Mouse (Mus musculus): ENCODE results near the gene Nin. TPM values are rescaled to one million over a fixed set of nuclear protein-coding genes. Genes with fewer than 3 reads are reported as not detected.
A peak's percentile ranks its signal among the peaks of the same experiment; 100 is the strongest.

Gene Nin
- total and polyA plus RNA-seq, 2 experiments from 2014 or later, result 5.1 to 9.8 TPM

DNA sequence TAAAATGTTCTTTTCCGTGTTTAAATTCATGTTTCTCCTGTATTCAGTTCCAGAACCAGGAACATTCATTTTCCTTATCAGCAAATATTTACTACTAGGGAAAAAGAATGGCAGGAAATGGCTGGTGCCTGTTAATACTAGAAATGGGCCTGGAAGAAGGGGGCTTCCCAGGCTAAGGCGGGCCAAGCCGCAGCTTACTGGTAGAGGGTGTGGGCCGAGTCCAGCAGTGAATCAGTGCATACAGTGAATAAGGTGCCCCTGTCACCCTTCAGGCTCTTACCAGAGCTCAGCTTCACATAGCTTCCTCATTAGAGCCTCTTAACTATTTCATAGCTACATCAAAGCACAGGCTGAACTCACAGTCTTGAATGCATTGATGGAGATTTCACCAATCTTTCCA lies 89.9 kb downstream of the Nin start:
- TF ChIP-seq CTCF (IDR thresholded peaks at IDR 0.05; ENCODE audit: low read depth), result no peak
- TF ChIP-seq EP300 (IDR thresholded peaks at IDR 0.05; ENCODE audit: low read depth), result no peak
- Histone ChIP-seq H3K9me3 (replicated peaks; ENCODE audit: control insufficient read depth, low read length) (no peaks in the 10 kb centered on the region), H3K36me3 (replicated peaks; ENCODE audit: control insufficient read depth, insufficient read depth, low read length) (peaks cover 73% of the 10 kb centered on the region), H3K4me1 (ENCODE audit: control insufficient read depth, insufficient read depth) (no peaks in the 10 kb centered on the region), H3K4me3 (ENCODE audit: low read depth, low read length) (no peak overlapping the region), H3K27me3 (ENCODE audit: control insufficient read depth, insufficient read depth, low read length) (no peaks in the 10 kb centered on the region), H3K9ac (replicated peaks; ENCODE audit: low read depth, low read length) (no peak overlapping the region), H3K27ac (ENCODE audit: low read depth) (no peak overlapping the region), H3K4me2 (ENCODE audit: low read depth, low read length) (no peak overlapping the region)
- no peak for DNase-seq (ENCODE audit: low spot score)
- 69% methylated on average over 4 of the region's 4 CpGs for WGBS
- ATAC-seq (ENCODE audit: insufficient read depth, low read depth), result no peak; the same call in 1 of the 2 replicates

DNA sequence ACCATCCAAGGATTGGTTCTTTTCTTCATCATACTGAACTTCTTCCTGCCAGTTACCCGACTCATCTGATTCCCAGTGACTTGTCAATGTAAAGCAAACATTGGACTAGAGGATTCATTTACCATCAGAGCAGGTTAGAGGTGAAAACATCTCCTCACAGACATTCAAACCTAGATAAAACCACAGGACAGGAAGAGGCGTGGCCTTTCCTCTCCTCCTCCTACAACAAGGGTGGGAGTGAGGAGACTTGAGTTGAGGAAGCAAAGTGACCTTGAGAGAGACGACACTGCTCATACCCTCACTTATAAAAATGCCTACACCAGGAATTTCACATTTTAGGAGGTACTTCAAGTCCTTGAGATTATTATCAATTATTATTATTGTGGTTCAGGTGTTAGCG lies 95.4 kb downstream of the Nin start:
- Histone ChIP-seq H3K4me3 (ENCODE audit: low read depth, low read length) (no peak overlapping the region), H3K9ac (replicated peaks; ENCODE audit: low read depth, low read length) (no peak overlapping the region), H3K27me3 (ENCODE audit: control insufficient read depth, insufficient read depth, low read length) (no peaks in the 10 kb centered on the region), H3K9me3 (replicated peaks; ENCODE audit: control insufficient read depth, low read length) (no peaks in the 10 kb centered on the region), H3K27ac (ENCODE audit: low read depth) (no peak overlapping the region), H3K4me2 (ENCODE audit: low read depth, low read length) (no peak overlapping the region), H3K36me3 (replicated peaks; ENCODE audit: control insufficient read depth, insufficient read depth, low read length) (peaks cover 57% of the 10 kb centered on the region), H3K4me1 (ENCODE audit: control insufficient read depth, insufficient read depth) (peaks cover 11% of the 10 kb centered on the region)
- DNase-seq (ENCODE audit: low spot score) (no peak), ATAC-seq (ENCODE audit: insufficient read depth, low read depth) (no peak)
- WGBS, result 64% methylated on average over 4 of the region's 4 CpGs
- TF ChIP-seq EP300 (IDR thresholded peaks at IDR 0.05; ENCODE audit: low read depth) (no peak), CTCF (IDR thresholded peaks at IDR 0.05; ENCODE audit: low read depth) (no peak)

DNA sequence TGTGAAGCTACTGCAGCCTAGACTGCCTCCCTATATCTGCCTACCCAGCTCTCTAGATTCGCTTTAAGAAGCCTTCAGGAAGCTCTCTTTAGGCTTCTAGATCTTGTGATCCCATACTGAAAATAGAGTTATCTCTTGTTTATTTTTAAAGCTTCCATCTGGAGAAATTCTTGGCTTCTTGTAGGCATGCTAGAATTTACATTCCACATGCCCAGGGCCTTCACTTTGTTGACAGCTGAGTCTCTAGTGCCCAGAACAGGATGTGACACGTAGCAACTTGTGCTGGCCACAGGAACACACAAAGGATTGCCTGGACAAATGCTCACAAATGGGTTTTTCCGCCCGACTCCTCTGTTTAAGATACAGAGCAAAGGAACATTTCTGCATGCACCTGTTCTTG lies 97.6 kb downstream of the Nin start:
- Histone ChIP-seq H3K4me3 (ENCODE audit: low read depth, low read length) (no peak overlapping the region), H3K4me1 (ENCODE audit: control insufficient read depth, insufficient read depth) (peaks cover 11% of the 10 kb centered on the region), H3K27me3 (ENCODE audit: control insufficient read depth, insufficient read depth, low read length) (no peaks in the 10 kb centered on the region), H3K4me2 (ENCODE audit: low read depth, low read length) (no peak overlapping the region), H3K27ac (ENCODE audit: low read depth) (peak overlapping the region; percentile 57), H3K36me3 (replicated peaks; ENCODE audit: control insufficient read depth, insufficient read depth, low read length) (peaks cover 53% of the 10 kb centered on the region), H3K9ac (replicated peaks; ENCODE audit: low read depth, low read length) (no peak overlapping the region), H3K9me3 (replicated peaks; ENCODE audit: control insufficient read depth, low read length) (peaks cover 3% of the 10 kb centered on the region)
- TF ChIP-seq CTCF (IDR thresholded peaks at IDR 0.05; ENCODE audit: low read depth) (no peak), EP300 (IDR thresholded peaks at IDR 0.05; ENCODE audit: low read depth) (no peak)
- 30% methylated on average over 4 of the region's 4 CpGs for WGBS
- DNase-seq (ENCODE audit: low spot score) (peak; percentile 55), ATAC-seq (ENCODE audit: insufficient read depth, low read depth) (peak; percentile 63; the same call in 1 of the 2 replicates)

DNA sequence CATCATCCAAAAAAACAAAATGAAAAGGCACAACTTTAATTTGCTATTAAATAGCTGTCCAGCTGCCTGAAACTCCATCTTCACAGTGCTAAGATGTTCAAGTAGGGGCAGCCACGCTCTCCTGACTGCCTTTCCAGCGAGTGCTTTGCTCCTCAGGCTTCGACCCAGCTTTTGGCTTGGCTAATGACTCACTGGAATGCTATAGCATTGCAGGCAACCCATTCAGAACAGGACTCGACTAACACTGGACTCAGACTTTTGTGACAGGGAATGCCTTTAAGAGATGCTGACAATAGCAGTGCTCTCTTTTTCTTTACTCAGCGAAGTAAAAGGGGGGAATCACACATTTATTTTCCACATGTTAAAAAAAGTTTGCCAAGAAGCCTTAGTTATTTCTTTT lies 101.8 kb downstream of the Nin start:
- TF ChIP-seq EP300 (IDR thresholded peaks at IDR 0.05; ENCODE audit: low read depth) (no peak), CTCF (IDR thresholded peaks at IDR 0.05; ENCODE audit: low read depth) (no peak)
- Histone ChIP-seq H3K4me1 (ENCODE audit: control insufficient read depth, insufficient read depth) (peaks cover 11% of the 10 kb centered on the region), H3K4me3 (ENCODE audit: low read depth, low read length) (no peak overlapping the region), H3K9ac (replicated peaks; ENCODE audit: low read depth, low read length) (no peak overlapping the region), H3K27ac (ENCODE audit: low read depth) (no peak overlapping the region), H3K9me3 (replicated peaks; ENCODE audit: control insufficient read depth, low read length) (peaks cover 5% of the 10 kb centered on the region), H3K36me3 (replicated peaks; ENCODE audit: control insufficient read depth, insufficient read depth, low read length) (peaks cover 26% of the 10 kb centered on the region), H3K27me3 (ENCODE audit: control insufficient read depth, insufficient read depth, low read length) (no peaks in the 10 kb centered on the region), H3K4me2 (ENCODE audit: low read depth, low read length) (no peak overlapping the region)
- DNase-seq (ENCODE audit: low spot score), result no peak
- ATAC-seq (ENCODE audit: insufficient read depth, low read depth), result no peak
- 75% methylated on average over 5 of the region's 5 CpGs for WGBS

DNA sequence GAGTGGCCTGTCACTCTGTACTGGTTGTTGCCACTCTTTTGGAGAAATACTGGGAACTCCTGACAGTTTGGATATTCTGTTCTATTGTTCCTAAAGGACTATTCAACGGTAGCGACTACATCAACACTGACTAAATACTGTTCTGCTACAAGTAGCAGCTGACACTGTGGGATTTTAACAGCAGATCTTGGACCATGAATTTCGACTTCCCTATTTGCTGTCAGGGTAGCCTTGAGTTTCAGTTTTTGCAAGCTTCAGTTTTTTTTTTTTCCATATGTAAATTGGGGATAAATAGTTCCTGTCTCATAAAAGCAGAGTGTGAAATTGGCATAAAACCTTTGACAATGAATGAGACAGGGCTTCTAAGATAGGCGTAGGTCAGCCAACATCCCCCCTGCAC lies 103.2 kb downstream of the Nin start:
- H3K9me3 ChIP-seq (replicated peaks; ENCODE audit: control insufficient read depth, low read length), result peaks cover 5% of the 10 kb centered on the region
- no peaks in the 10 kb centered on the region for H3K4me1 ChIP-seq (ENCODE audit: control insufficient read depth, insufficient read depth)
- H3K36me3 ChIP-seq (replicated peaks; ENCODE audit: control insufficient read depth, insufficient read depth, low read length), result peaks cover 26% of the 10 kb centered on the region
- DNase-seq (ENCODE audit: low spot score) (no peak), ATAC-seq (ENCODE audit: insufficient read depth, low read depth) (no peak)
- no peak overlapping the region for H3K27ac ChIP-seq (ENCODE audit: low read depth)
- no peaks in the 10 kb centered on the region for H3K27me3 ChIP-seq (ENCODE audit: control insufficient read depth, insufficient read depth, low read length)
- H3K9ac ChIP-seq (replicated peaks; ENCODE audit: low read depth, low read length), result no peak overlapping the region
- H3K4me2 ChIP-seq (ENCODE audit: low read depth, low read length), result no peak overlapping the region
- TF ChIP-seq CTCF (IDR thresholded peaks at IDR 0.05; ENCODE audit: low read depth) (no peak), EP300 (IDR thresholded peaks at IDR 0.05; ENCODE audit: low read depth) (no peak)
- no peak overlapping the region for H3K4me3 ChIP-seq (ENCODE audit: low read depth, low read length)
- WGBS, result 94% methylated on average over 4 of the region's 4 CpGs

DNA sequence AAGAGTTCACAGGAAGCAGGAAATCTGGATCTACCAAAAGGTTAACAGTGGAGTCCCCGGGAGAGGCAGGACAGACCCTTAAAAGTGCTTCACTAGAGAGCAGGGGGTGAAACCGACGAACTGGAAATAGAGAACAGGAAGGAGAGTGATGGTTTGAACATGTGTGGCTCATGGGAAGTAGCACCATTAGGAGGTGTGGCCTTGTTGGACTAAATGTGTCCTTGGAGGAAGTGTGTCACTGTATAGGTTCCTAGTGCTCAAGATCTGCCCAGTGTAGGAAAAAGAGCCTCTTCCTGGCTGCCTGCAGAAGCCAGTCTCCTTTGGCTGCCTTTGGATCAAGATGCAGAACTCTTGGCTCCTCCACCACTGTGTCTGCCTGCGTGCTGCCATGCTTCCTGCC lies 108.4 kb downstream of the Nin start:
- Histone ChIP-seq H3K4me3 (ENCODE audit: low read depth, low read length) (no peak overlapping the region), H3K9me3 (replicated peaks; ENCODE audit: control insufficient read depth, low read length) (no peaks in the 10 kb centered on the region), H3K4me2 (ENCODE audit: low read depth, low read length) (no peak overlapping the region), H3K36me3 (replicated peaks; ENCODE audit: control insufficient read depth, insufficient read depth, low read length) (no peaks in the 10 kb centered on the region), H3K9ac (replicated peaks; ENCODE audit: low read depth, low read length) (no peak overlapping the region), H3K4me1 (ENCODE audit: control insufficient read depth, insufficient read depth) (no peaks in the 10 kb centered on the region), H3K27ac (ENCODE audit: low read depth) (no peak overlapping the region), H3K27me3 (ENCODE audit: control insufficient read depth, insufficient read depth, low read length) (no peaks in the 10 kb centered on the region)
- 69% methylated on average over 4 of the region's 4 CpGs for WGBS
- TF ChIP-seq EP300 (IDR thresholded peaks at IDR 0.05; ENCODE audit: low read depth) (no peak), CTCF (IDR thresholded peaks at IDR 0.05; ENCODE audit: low read depth) (no peak)
- ATAC-seq (ENCODE audit: insufficient read depth, low read depth), result no peak
- no peak for DNase-seq (ENCODE audit: low spot score)
